Mouse (Mus musculus) cerebellum, adult 2 months (tissue): ENCODE data around the gene Cnbp.

ENCODE experiments used
- CTCF ChIP-seq: fragments of 200-500 bp; IDR thresholded peaks from 2 replicates; pipeline ENCODE4 v1.5.1; 2011; ENCODE audit warnings: low read depth, mild to moderate bottlenecking, control low read depth, low read length, moderate library complexity, borderline replicate concordance; ENCODE audit not compliant: insufficient read depth
- POLR2A ChIP-seq: fragments of 200-500 bp; IDR thresholded peaks from 2 replicates; pipeline ENCODE4 v1.6.1; 2011; ENCODE audit warnings: low read length, control low read depth, borderline replicate concordance; ENCODE audit not compliant: insufficient read depth

GRCm38 (mm10) chr6:87838551-87839197, 12.2 kb downstream of the Cnbp start, which contains the start of gene Isy1:
- TF ChIP-seq CTCF (no peak), POLR2A (peak; percentile 99)
